Mouse (Mus musculus): ENCODE data around the gene Prpf40b.

The Prpf40b gene

GRCm38 (mm10) chr15:99332111-99332510, 37.2 kb downstream of the Prpf40b start:
- no peak for DNase-seq (ENCODE audit: low read depth, low spot score)

GRCm38 (mm10) chr15:99332921-99333675, 38.2 kb downstream of the Prpf40b start:
- peak; percentile 44 for DNase-seq (ENCODE audit: low read depth, low spot score)

- DNase-seq (ENCODE audit: low read depth, low spot score): no peak
These were observed 38.8 kb downstream of the Prpf40b start for GRCm38 (mm10) chr15:99333676-99334065.

GRCm38 (mm10) chr15:99334500-99334899, 39.6 kb downstream of the Prpf40b start:
- DNase-seq (ENCODE audit: low read depth, low spot score): no peak

- DNase-seq (ENCODE audit: low read depth, low spot score): no peak
These were observed 41.0 kb downstream of the Prpf40b start for GRCm38 (mm10) chr15:99335801-99336320.

GRCm38 (mm10) chr15:99338916-99339315, 44.0 kb downstream of the Prpf40b start:
- DNase-seq (ENCODE audit: low read depth, low spot score): no peak

- DNase-seq (ENCODE audit: low read depth, low spot score): no peak
These were observed 44.8 kb downstream of the Prpf40b start for GRCm38 (mm10) chr15:99339669-99340068.

- DNase-seq (ENCODE audit: low read depth, low spot score): no peak
These were observed 46.2 kb downstream of the Prpf40b start for GRCm38 (mm10) chr15:99341102-99341501.

- no peak for DNase-seq (ENCODE audit: low read depth, low spot score)
These were observed 47.5 kb downstream of the Prpf40b start for GRCm38 (mm10) chr15:99342194-99342981.

- no peak for DNase-seq (ENCODE audit: low read depth, low spot score)
These were observed 48.7 kb downstream of the Prpf40b start for GRCm38 (mm10) chr15:99343414-99344147.

- no peak for DNase-seq (ENCODE audit: low read depth, low spot score)
These were observed 49.4 kb downstream of the Prpf40b start for GRCm38 (mm10) chr15:99344148-99344870.

- DNase-seq (ENCODE audit: low read depth, low spot score): no peak
These were observed 50.1 kb downstream of the Prpf40b start for GRCm38 (mm10) chr15:99344961-99345360.

GRCm38 (mm10) chr15:99351610-99352009, 56.7 kb downstream of the Prpf40b start:
- DNase-seq (ENCODE audit: low read depth, low spot score): no peak

GRCm38 (mm10) chr15:99352306-99352705, 57.4 kb downstream of the Prpf40b start:
- no peak for DNase-seq (ENCODE audit: low read depth, low spot score)

- DNase-seq (ENCODE audit: low read depth, low spot score): no peak
These were observed 60.8 kb downstream of the Prpf40b start for GRCm38 (mm10) chr15:99355660-99356059.

GRCm38 (mm10) chr15:99356462-99356861, 61.6 kb downstream of the Prpf40b start:
- DNase-seq (ENCODE audit: low read depth, low spot score): no peak

- no peak for DNase-seq (ENCODE audit: low read depth, low spot score)
These were observed 64.1 kb downstream of the Prpf40b start for GRCm38 (mm10) chr15:99358952-99359351.

GRCm38 (mm10) chr15:99364022-99364530, 69.2 kb downstream of the Prpf40b start:
- DNase-seq (ENCODE audit: low read depth, low spot score): no peak

- no peak for DNase-seq (ENCODE audit: low read depth, low spot score)
These were observed 70.0 kb downstream of the Prpf40b start for GRCm38 (mm10) chr15:99364921-99365320.
